Mouse (Mus musculus) cerebellum, adult (tissue): Measurements from ENCODE around the gene Nsf.
"Not testable (repeated sequence)": the region's sequence is repeated elsewhere in the genome, so short reads cannot be mapped to it uniquely, and the experiment has no call there.

ENCODE experiments used
- ATAC-seq: cut with Nextera tagmentation; 2 replicates; pipeline ENCODE4 v1.9.2; 2017; ENCODE audit warnings: mild to moderate bottlenecking, moderate library complexity, mixed read lengths; ENCODE audit not compliant: insufficient number of reproducible peaks, low FRiP score, low TSS enrichment

The Nsf gene

GRCm38 (mm10) chr11:103896966-103897750 lies 56.7 kb downstream of the Nsf start:
- no peak for ATAC-seq

GRCm38 (mm10) chr11:103896056-103896455 lies 57.8 kb downstream of the Nsf start:
- ATAC-seq: no peak; the same call in 1 of the 2 replicates

- ATAC-seq: no peak
Observed at GRCm38 (mm10) chr11:103892831-103893230, 61.0 kb downstream of the Nsf start.

- ATAC-seq: no peak
Observed at GRCm38 (mm10) chr11:103891781-103892180, 62.1 kb downstream of the Nsf start.

GRCm38 (mm10) chr11:103890337-103891186 lies 63.3 kb downstream of the Nsf start:
- no peak for ATAC-seq

- ATAC-seq: no peak
Observed at GRCm38 (mm10) chr11:103887724-103888410, 66.0 kb downstream of the Nsf start.

GRCm38 (mm10) chr11:103884749-103885383 lies 69.0 kb downstream of the Nsf start:
- no peak for ATAC-seq

- no peak for ATAC-seq
Observed at GRCm38 (mm10) chr11:103883793-103884192, 70.1 kb downstream of the Nsf start.

- ATAC-seq: not testable (repeated sequence)
Observed at GRCm38 (mm10) chr11:103879476-103879875, 74.4 kb downstream of the Nsf start.

- ATAC-seq: no peak
Observed at GRCm38 (mm10) chr11:103878441-103878840, 75.4 kb downstream of the Nsf start.

- no peak for ATAC-seq
Observed at GRCm38 (mm10) chr11:103870352-103870751, 83.5 kb downstream of the Nsf start.

GRCm38 (mm10) chr11:103867702-103868101 lies 86.2 kb downstream of the Nsf start:
- ATAC-seq: no peak

GRCm38 (mm10) chr11:103865346-103865745 lies 88.5 kb downstream of the Nsf start:
- ATAC-seq: no peak

- ATAC-seq: no peak
Observed at GRCm38 (mm10) chr11:103864486-103864885, 89.4 kb downstream of the Nsf start.

GRCm38 (mm10) chr11:103862951-103863350 lies 90.9 kb downstream of the Nsf start:
- no peak for ATAC-seq

- no peak for ATAC-seq
Observed at GRCm38 (mm10) chr11:103859933-103860610, 93.8 kb downstream of the Nsf start.

- no peak for ATAC-seq
Observed at GRCm38 (mm10) chr11:103858760-103859159, 95.1 kb downstream of the Nsf start.

- ATAC-seq: no peak
Observed at GRCm38 (mm10) chr11:103856641-103857040, 97.2 kb downstream of the Nsf start.

- ATAC-seq: no peak
Observed at GRCm38 (mm10) chr11:103854294-103854693, 99.6 kb downstream of the Nsf start.
